Mouse (Mus musculus) myocyte (in vitro differentiated cells): ENCODE measurements around the gene Kif6. TPM values are rescaled to one million over a fixed set of nuclear protein-coding genes. Genes with fewer than 3 reads are reported as not detected.
A peak's percentile ranks its signal among the peaks of the same experiment; 100 is the strongest.

Source experiments
- H3K27me3 ChIP-seq: one replicate; pipeline ENCODE4 v1.6.1; 2011; ENCODE audit not compliant: control insufficient read depth, insufficient read depth, insufficient read length
- H3K36me3 ChIP-seq: one replicate; pipeline ENCODE4 v1.6.1; 2011; ENCODE audit not compliant: control insufficient read depth, insufficient read depth
- H3K4me2 ChIP-seq: one replicate; pipeline ENCODE4 v1.6.1; 2011; ENCODE audit warnings: low read depth, control low read depth
- H3K4me3 ChIP-seq: one replicate; pipeline ENCODE4 v1.5.1; 2011; ENCODE audit warnings: mild to moderate bottlenecking, control low read depth, moderate library complexity
- H3K79me2 ChIP-seq: one replicate; pipeline ENCODE4 v1.6.1; 2011; ENCODE audit not compliant: control insufficient read depth, insufficient read depth
- H3ac ChIP-seq: one replicate; pipeline ENCODE4 v1.6.1; 2011; ENCODE audit not compliant: control insufficient read depth, insufficient read length
- CEBPB ChIP-seq: IDR thresholded peaks from 2 replicates; pipeline ENCODE4 v1.6.1; 2011; ENCODE audit warnings: mild to moderate bottlenecking, moderate library complexity; ENCODE audit not compliant: poor library complexity, insufficient read depth, severe bottlenecking
- E2F4 ChIP-seq: IDR thresholded peaks from one replicate; pipeline ENCODE4 v1.6.1; 2011; ENCODE audit warnings: mild to moderate bottlenecking, control low read depth, moderate library complexity; ENCODE audit not compliant: insufficient read depth
- MAX ChIP-seq: IDR thresholded peaks from one replicate; pipeline ENCODE4 v1.6.1; 2011; ENCODE audit warnings: low read depth, mild to moderate bottlenecking, control low read depth
- MYOD1 ChIP-seq, 3 experiments: IDR thresholded peaks; one replicate each; pipeline ENCODE4 v1.6.1; 2011; ENCODE audit warnings: control low read depth in 2 of 3, low read depth in 2 of 3, mild to moderate bottlenecking in 2 of 3, moderate library complexity in 1 of 3; ENCODE audit not compliant: insufficient read length in 2 of 3, control insufficient read depth in 1 of 3
- MYOG ChIP-seq, 3 experiments: IDR thresholded peaks; one replicate each; pipeline ENCODE4 v1.6.1; 2011; ENCODE audit warnings: control low read depth in 2 of 3, low read depth in 2 of 3, mild to moderate bottlenecking in 2 of 3; ENCODE audit not compliant: insufficient read length in 2 of 3, control insufficient read depth in 1 of 3, insufficient read depth in 1 of 3
- POLR2A ChIP-seq: IDR thresholded peaks from one replicate; pipeline ENCODE4 v1.6.1; 2011; ENCODE audit warnings: low read depth, mild to moderate bottlenecking, control low read depth, moderate library complexity; ENCODE audit not compliant: insufficient read length
- POLR2AphosphoS2 ChIP-seq: IDR thresholded peaks from one replicate; pipeline ENCODE4 v1.6.1; 2011; ENCODE audit warnings: low read depth, control low read depth; ENCODE audit not compliant: insufficient read length
- REST ChIP-seq: IDR thresholded peaks from one replicate; pipeline ENCODE4 v1.6.1; 2011; ENCODE audit warnings: mild to moderate bottlenecking, control low read depth, moderate library complexity; ENCODE audit not compliant: insufficient read depth, insufficient read length
- SRF ChIP-seq: IDR thresholded peaks from one replicate; pipeline ENCODE4 v1.6.1; 2011; ENCODE audit warnings: low read depth; ENCODE audit not compliant: control insufficient read depth, insufficient read length
- TCF12 ChIP-seq: IDR thresholded peaks from one replicate; pipeline ENCODE4 v1.6.1; 2011; ENCODE audit warnings: mild to moderate bottlenecking, control low read depth; ENCODE audit not compliant: poor library complexity, insufficient read depth, severe bottlenecking
- TCF3 ChIP-seq: IDR thresholded peaks from one replicate; pipeline ENCODE4 v1.6.1; 2011; ENCODE audit warnings: low read depth, control low read depth; ENCODE audit not compliant: insufficient read length
- USF1 ChIP-seq: IDR thresholded peaks from one replicate; pipeline ENCODE4 v1.6.1; 2011; ENCODE audit warnings: low read depth, mild to moderate bottlenecking, control low read depth, moderate library complexity
- polyA plus RNA-seq: library from polyadenylated mRNA; unstranded; fragments of >200 nt; fragmentation: generic; extraction: Trizol; gene quantifications from one replicate; pipeline ENCODE4 v1.2.1, GENCODE M21; 2012; ENCODE audit warnings: missing spikeins

Kif6 gene
- polyA plus RNA-seq, 1 experiment: 0.07 TPM

- H3K79me2 ChIP-seq: no peaks in the 10 kb centered on the region
- no peak overlapping the region for H3K4me2 ChIP-seq
- peaks cover 21% of the 10 kb centered on the region for H3K27me3 ChIP-seq
- no peak overlapping the region for H3K4me3 ChIP-seq
- no peaks in the 10 kb centered on the region for H3K36me3 ChIP-seq
- no peak overlapping the region for H3ac ChIP-seq
- no peak for TF ChIP-seq TCF3
- no peak for TF ChIP-seq POLR2A
- TF ChIP-seq POLR2AphosphoS2: no peak
- TF ChIP-seq MAX: no peak
- TF ChIP-seq E2F4: no peak
- no peak for TF ChIP-seq REST
These were observed 9.5 kb upstream of the Kif6 start for GRCm38 (mm10) chr17:49605397-49605796.

GRCm38 (mm10) chr17:49607351-49608027, 7.4 kb upstream of the Kif6 start:
- no peak overlapping the region for H3ac ChIP-seq
- no peaks in the 10 kb centered on the region for H3K79me2 ChIP-seq
- no peaks in the 10 kb centered on the region for H3K36me3 ChIP-seq
- no peak overlapping the region for H3K4me2 ChIP-seq
- peaks cover 21% of the 10 kb centered on the region for H3K27me3 ChIP-seq
- TF ChIP-seq SRF (no peak), MAX (no peak), TCF3 (no peak), CEBPB (no peak), MYOG (IDR thresholded peaks at IDR 0.05; ENCODE audit: control insufficient read depth in 1 of 3, insufficient read depth in 1 of 3, insufficient read length in 2 of 3, low read depth in 2 of 3) (no peak), TCF12 (no peak), E2F4 (no peak), POLR2A (no peak), REST (no peak), MYOD1 (IDR thresholded peaks at IDR 0.05; ENCODE audit: control insufficient read depth in 1 of 3, insufficient read length in 2 of 3, low read depth in 2 of 3) (no peak), POLR2AphosphoS2 (no peak), USF1 (no peak)
- no peak overlapping the region for H3K4me3 ChIP-seq

GRCm38 (mm10) chr17:49610296-49610695, 4.6 kb upstream of the Kif6 start:
- Histone ChIP-seq H3K79me2 (no peaks in the 10 kb centered on the region), H3K27me3 (peaks cover 21% of the 10 kb centered on the region), H3ac (no peak overlapping the region), H3K36me3 (no peaks in the 10 kb centered on the region), H3K4me3 (no peak overlapping the region), H3K4me2 (no peak overlapping the region)
- TF ChIP-seq REST (no peak), USF1 (no peak), MYOD1 (IDR thresholded peaks at IDR 0.05; ENCODE audit: control insufficient read depth in 1 of 3, insufficient read length in 2 of 3, low read depth in 2 of 3) (no peak), POLR2A (no peak), MYOG (IDR thresholded peaks at IDR 0.05; ENCODE audit: control insufficient read depth in 1 of 3, insufficient read depth in 1 of 3, insufficient read length in 2 of 3, low read depth in 2 of 3) (no peak)

- peak overlapping the region; percentile 23 for H3K4me3 ChIP-seq
- TF ChIP-seq TCF3: no peak
- TF ChIP-seq SRF: no peak
- TF ChIP-seq POLR2AphosphoS2: no peak
- no peak for TF ChIP-seq MYOG (IDR thresholded peaks at IDR 0.05; ENCODE audit: control insufficient read depth in 1 of 3, insufficient read depth in 1 of 3, insufficient read length in 2 of 3, low read depth in 2 of 3)
- TF ChIP-seq USF1: no peak
- no peak for TF ChIP-seq REST
- no peak for TF ChIP-seq MAX
- TF ChIP-seq MYOD1 (IDR thresholded peaks at IDR 0.05; ENCODE audit: control insufficient read depth in 1 of 3, insufficient read length in 2 of 3, low read depth in 2 of 3): no peak
- no peak for TF ChIP-seq CEBPB
- no peak for TF ChIP-seq TCF12
- TF ChIP-seq POLR2A: no peak
- TF ChIP-seq E2F4: no peak
- H3K27me3 ChIP-seq: no peaks in the 10 kb centered on the region
- H3ac ChIP-seq: no peak overlapping the region
- no peaks in the 10 kb centered on the region for H3K36me3 ChIP-seq
- peak overlapping the region; percentile 86 for H3K4me2 ChIP-seq
- no peaks in the 10 kb centered on the region for H3K79me2 ChIP-seq
These were observed 310 bp downstream of the Kif6 start for GRCm38 (mm10) chr17:49615241-49615651.

- no peaks in the 10 kb centered on the region for H3K27me3 ChIP-seq
- no peak overlapping the region for H3K4me3 ChIP-seq
- H3K4me2 ChIP-seq: no peak overlapping the region
- no peaks in the 10 kb centered on the region for H3K79me2 ChIP-seq
- H3ac ChIP-seq: no peak overlapping the region
- H3K36me3 ChIP-seq: no peaks in the 10 kb centered on the region
- TF ChIP-seq POLR2A: no peak
- no peak for TF ChIP-seq E2F4
- TF ChIP-seq TCF12: no peak
- TF ChIP-seq TCF3: no peak
- TF ChIP-seq MAX: no peak
- TF ChIP-seq REST: no peak
- no peak for TF ChIP-seq MYOD1 (IDR thresholded peaks at IDR 0.05; ENCODE audit: control insufficient read depth in 1 of 3, insufficient read length in 2 of 3, low read depth in 2 of 3)
- no peak for TF ChIP-seq USF1
- no peak for TF ChIP-seq MYOG (IDR thresholded peaks at IDR 0.05; ENCODE audit: control insufficient read depth in 1 of 3, insufficient read depth in 1 of 3, insufficient read length in 2 of 3, low read depth in 2 of 3)
- no peak for TF ChIP-seq SRF
- no peak for TF ChIP-seq POLR2AphosphoS2
- TF ChIP-seq CEBPB: no peak
These were observed 9.6 kb downstream of the Kif6 start for GRCm38 (mm10) chr17:49624572-49624971.
